Mouse (Mus musculus) forebrain, embryonic 11.5 days (tissue): ENCODE data around the gene Lrrn3. TPM values are rescaled to one million over a fixed set of nuclear protein-coding genes. Genes with fewer than 3 reads are reported as not detected.

Source experiments
- ATAC-seq: fragments of 200-750 bp; cut with Nextera tagmentation; replicated peaks from 2 replicates; pipeline ENCODE4 v1.8.0; 2017; ENCODE audit warnings: moderate TSS enrichment; ENCODE audit not compliant: low FRiP score
- DNase-seq: peaks from one replicate; pipeline ENCODE4 v3.0.0-alpha.2; 2017; ENCODE audit warnings: low spot score
- H3K27ac ChIP-seq: fragments of 300-500 bp; sonication (generic); 2 replicates; pipeline ENCODE4 v1.5.1; 2014; ENCODE audit warnings: low read depth, low read length
- H3K27me3 ChIP-seq: fragments of 300-500 bp; sonication (generic); 2 replicates; pipeline ENCODE4 v1.6.1; 2014; ENCODE audit warnings: mild to moderate bottlenecking, low read length, mixed read lengths; ENCODE audit not compliant: control insufficient read depth, insufficient read depth
- H3K36me3 ChIP-seq: fragments of 300-500 bp; sonication (generic); 2 replicates; pipeline ENCODE4 v1.6.1; 2014; ENCODE audit warnings: mild to moderate bottlenecking, low read length, moderate library complexity, mixed read lengths; ENCODE audit not compliant: control insufficient read depth, insufficient read depth
- H3K4me1 ChIP-seq: fragments of 300-500 bp; sonication (generic); replicated peaks from 2 replicates; pipeline ENCODE4 v1.6.1; 2014; ENCODE audit warnings: low read length, mixed read lengths; ENCODE audit not compliant: control insufficient read depth, insufficient read depth
- H3K4me2 ChIP-seq: fragments of 300-500 bp; sonication (generic); 2 replicates; pipeline ENCODE4 v1.6.1; 2014; ENCODE audit warnings: low read depth, mild to moderate bottlenecking, low read length, moderate library complexity, mixed read lengths; ENCODE audit not compliant: severe bottlenecking
- H3K4me3 ChIP-seq: fragments of 300-500 bp; sonication (generic); 2 replicates; pipeline ENCODE4 v1.5.1; 2014; ENCODE audit warnings: low read depth, low read length
- H3K9ac ChIP-seq: fragments of 300-500 bp; sonication (generic); 2 replicates; pipeline ENCODE4 v1.6.1; 2014; ENCODE audit warnings: low read length
- H3K9me3 ChIP-seq: fragments of 300-500 bp; sonication (generic); 2 replicates; pipeline ENCODE4 v1.6.1; 2016; ENCODE audit warnings: low read length, mixed read lengths; ENCODE audit not compliant: control insufficient read depth
- WGBS: fragments of 180-500 bp; shearing (Covaris S2); extraction: QIAGEN DNeasy Blood & Tissue Kit; methylation state at CpG from one replicate; pipeline ENCODE4 v1.1.7; 2014; 5-methylcytosine and 5-hydroxymethylcytosine counted together
- polyA plus RNA-seq: library from polyadenylated mRNA; unstranded; fragments of >200 nt; fragmentation: Nextera tagmentation; extraction: Ambion mirVana; gene quantifications from 2 replicates; pipeline ENCODE4 v1.2.1, GENCODE M21; 2014

Lrrn3 gene
- polyA plus RNA-seq, 1 experiment from 2014 or later: 24.0 TPM

- WGBS: 73% methylated on average over 3 of the region's 3 CpGs
- H3K4me2 ChIP-seq: no peak overlapping the region
- H3K9ac ChIP-seq: no peak overlapping the region
These were observed 69.1 kb downstream of the Lrrn3 start for GRCm38 (mm10) chr12:41417099-41417498.

DNA sequence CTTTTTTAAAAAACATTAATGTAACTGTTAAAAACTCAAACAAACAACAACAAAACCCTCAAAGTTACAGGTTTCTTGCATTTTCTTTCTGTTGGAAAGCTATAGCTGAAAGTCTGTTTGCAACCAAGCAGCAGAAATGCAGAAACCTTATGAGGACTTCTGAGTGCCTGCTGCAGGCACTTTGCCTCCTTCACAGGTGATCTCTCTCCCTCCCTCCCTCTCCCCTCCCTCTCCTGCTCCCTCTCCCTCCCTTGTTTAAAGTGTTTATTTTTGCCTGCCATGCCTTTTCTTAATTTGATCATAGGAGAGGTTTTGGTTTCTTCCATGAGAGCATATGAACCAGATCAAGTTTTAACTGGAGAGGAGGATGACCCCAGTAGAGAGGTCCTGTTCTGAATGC, 69.6 kb downstream of the Lrrn3 start:
- Histone ChIP-seq H3K4me2 (no peak overlapping the region), H3K27me3 (no peaks in the 10 kb centered on the region), H3K9me3 (no peaks in the 10 kb centered on the region), H3K4me3 (no peak overlapping the region), H3K36me3 (no peaks in the 10 kb centered on the region), H3K27ac (no peak overlapping the region), H3K4me1 (no peaks in the 10 kb centered on the region), H3K9ac (no peak overlapping the region)
- no peak for ATAC-seq
- no peak for DNase-seq

More at GRCm38 (mm10) chr12:41417099-41417498, 69.1 kb downstream of the Lrrn3 start:
- Histone ChIP-seq H3K4me1 (no peaks in the 10 kb centered on the region), H3K27me3 (no peaks in the 10 kb centered on the region), H3K36me3 (no peaks in the 10 kb centered on the region), H3K27ac (no peak overlapping the region), H3K9me3 (no peaks in the 10 kb centered on the region), H3K4me3 (no peak overlapping the region)
- DNase-seq: no peak
- ATAC-seq: no peak

GRCm38 (mm10) chr12:41409431-41409830, 76.8 kb downstream of the Lrrn3 start:
- no peak overlapping the region for H3K9ac ChIP-seq
- H3K27me3 ChIP-seq: no peaks in the 10 kb centered on the region
- H3K36me3 ChIP-seq: no peaks in the 10 kb centered on the region
- no peak overlapping the region for H3K4me3 ChIP-seq
- no peak overlapping the region for H3K27ac ChIP-seq
- DNase-seq (no peak), ATAC-seq (no peak)
- 74% methylated on average over 3 of the region's 3 CpGs for WGBS
- no peaks in the 10 kb centered on the region for H3K4me1 ChIP-seq
- no peaks in the 10 kb centered on the region for H3K9me3 ChIP-seq
- no peak overlapping the region for H3K4me2 ChIP-seq

DNA sequence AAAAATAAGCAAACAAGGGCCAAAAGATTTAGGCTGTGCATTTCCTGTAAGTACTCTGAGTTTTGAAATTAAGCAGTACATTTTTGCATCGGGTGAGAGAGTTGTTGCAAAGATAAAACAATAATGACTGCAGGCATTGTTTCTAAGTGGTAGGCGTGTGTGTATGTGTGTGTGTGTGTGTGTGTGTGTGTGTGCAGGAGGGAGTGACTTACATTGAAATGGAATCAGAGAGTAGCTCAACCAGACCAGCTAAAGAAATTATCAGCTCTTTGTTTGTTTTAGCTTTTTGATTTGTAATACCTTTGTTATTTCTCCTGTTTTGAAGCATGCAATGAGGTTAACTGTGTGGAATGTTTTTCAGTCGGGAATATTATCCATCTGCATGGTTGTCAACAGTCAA, 84.3 kb downstream of the Lrrn3 start:
- H3K27ac ChIP-seq: no peak overlapping the region
- DNase-seq (no peak), ATAC-seq (no peak)
- 77% methylated on average over 3 of the region's 3 CpGs for WGBS
- no peak overlapping the region for H3K4me2 ChIP-seq
- no peaks in the 10 kb centered on the region for H3K27me3 ChIP-seq
- H3K36me3 ChIP-seq: no peaks in the 10 kb centered on the region
- H3K9me3 ChIP-seq: no peaks in the 10 kb centered on the region
- no peak overlapping the region for H3K9ac ChIP-seq
- no peak overlapping the region for H3K4me3 ChIP-seq
- no peaks in the 10 kb centered on the region for H3K4me1 ChIP-seq
